Mouse (Mus musculus) MEL (cell line): ENCODE data around the gene Tmem253. TPM values are rescaled to one million over a fixed set of nuclear protein-coding genes. Genes with fewer than 3 reads are reported as not detected.

Experiments
- DNase-seq: peaks from one replicate; pipeline ENCODE4 v3.0.0; 2011; ENCODE audit warnings: low read depth, low spot score
- H3K27ac ChIP-seq: 2 replicates; pipeline ENCODE4 v1.5.1; 2012; ENCODE audit warnings: low read depth, mild to moderate bottlenecking, control low read depth, low read length, moderate library complexity; ENCODE audit not compliant: control insufficient read depth
- H3K27me3 ChIP-seq, 2 experiments: fragments of 150-350 bp in 1 of 2; sonication (generic) in 1 of 2; 2 replicates each; pipeline ENCODE4 v1.6.1; 2012; ENCODE audit warnings: low read length in 2 of 2, mild to moderate bottlenecking in 2 of 2, improper control_type of control experiment in 1 of 2, moderate library complexity in 1 of 2; ENCODE audit not compliant: insufficient read depth in 2 of 2, control insufficient read depth in 1 of 2
- H3K36me3 ChIP-seq, 2 experiments: 2 replicates each; pipeline ENCODE4 v1.6.1; 2012 to 2014; ENCODE audit warnings: low read length in 2 of 2, improper control_type of control experiment in 1 of 2, inconsistent platforms in 1 of 2, mild to moderate bottlenecking in 1 of 2; ENCODE audit not compliant: insufficient read depth in 2 of 2, control insufficient read depth in 1 of 2
- H3K4me1 ChIP-seq, 2 experiments: fragments of 150-350 bp in 1 of 2; sonication (generic) in 1 of 2; 2 replicates each; pipeline ENCODE4 v1.6.1; 2012; ENCODE audit warnings: low read length in 2 of 2, improper control_type of control experiment in 1 of 2, mild to moderate bottlenecking in 1 of 2; ENCODE audit not compliant: insufficient read depth in 2 of 2, control insufficient read depth in 1 of 2
- H3K4me3 ChIP-seq, 2 experiments: fragments of 150-350 bp in 1 of 2; sonication (generic) in 1 of 2; 2 replicates each; pipeline ENCODE4 v1.5.1; 2012; ENCODE audit warnings: low read depth in 2 of 2, low read length in 2 of 2, mild to moderate bottlenecking in 2 of 2, moderate library complexity in 2 of 2, control low read depth in 1 of 2, improper control_type of control experiment in 1 of 2; ENCODE audit not compliant: control insufficient read depth in 1 of 2, insufficient read depth in 1 of 2
- H3K79me2 ChIP-seq: 2 replicates; pipeline ENCODE4 v1.6.1; 2012; ENCODE audit warnings: mild to moderate bottlenecking, low read length, moderate library complexity; ENCODE audit not compliant: control insufficient read depth, poor library complexity, insufficient read depth
- H3K9ac ChIP-seq: 2 replicates; pipeline ENCODE4 v1.6.1; 2012; ENCODE audit warnings: low read depth, mild to moderate bottlenecking, control low read depth, low read length, moderate library complexity; ENCODE audit not compliant: control insufficient read depth, poor library complexity, severe bottlenecking
- H3K9me3 ChIP-seq: fragments of 150-350 bp; sonication (generic); replicated peaks from 2 replicates; pipeline ENCODE4 v1.6.1; 2012; ENCODE audit warnings: mild to moderate bottlenecking, low read length, improper control_type of control experiment, moderate library complexity; ENCODE audit not compliant: insufficient read depth
- E2F4 ChIP-seq: IDR thresholded peaks from 2 replicates; pipeline ENCODE4 v1.6.1; 2011; ENCODE audit warnings: low read depth, low read length, improper control_type of control experiment, borderline replicate concordance
- ELF1 ChIP-seq: IDR thresholded peaks from 2 replicates; pipeline ENCODE4 v1.6.1; 2014; ENCODE audit warnings: low read depth, mild to moderate bottlenecking, inconsistent platforms, low read length, improper control_type of control experiment, moderate library complexity
- JUND ChIP-seq: IDR thresholded peaks from 2 replicates; pipeline ENCODE4 v1.6.1; 2011; ENCODE audit warnings: low read depth, mild to moderate bottlenecking, improper control_type of control experiment, low read length
- KAT2A ChIP-seq: conservative IDR thresholded peaks from 2 replicates; pipeline ENCODE4 v1.6.1; 2012; ENCODE audit warnings: low read depth, low read length, improper control_type of control experiment, inconsistent platforms
- MAZ ChIP-seq: IDR thresholded peaks from 2 replicates; pipeline ENCODE4 v1.6.1; 2012; ENCODE audit warnings: low read depth, mild to moderate bottlenecking, inconsistent platforms, low read length, improper control_type of control experiment
- MXI1 ChIP-seq: IDR thresholded peaks from 2 replicates; pipeline ENCODE4 v1.6.1; 2011; ENCODE audit warnings: mild to moderate bottlenecking, low read depth, low read length, improper control_type of control experiment
- MYC ChIP-seq: IDR thresholded peaks from 2 replicates; pipeline ENCODE4 v1.6.1; 2011; ENCODE audit warnings: low read depth, mild to moderate bottlenecking, low read length, improper control_type of control experiment, moderate library complexity
- NELFE ChIP-seq: IDR thresholded peaks from 2 replicates; pipeline ENCODE4 v1.6.1; 2011; ENCODE audit warnings: low read depth, low read length, improper control_type of control experiment
- POLR2A ChIP-seq, 2 experiments: IDR thresholded peaks; 2 replicates each; pipeline ENCODE4 v1.6.1; 2011 to 2012; ENCODE audit warnings: low read length in 2 of 2, mild to moderate bottlenecking in 2 of 2, control low read depth in 1 of 2, improper control_type of control experiment in 1 of 2, low read depth in 1 of 2, moderate library complexity in 1 of 2; ENCODE audit not compliant: control insufficient read depth in 1 of 2, insufficient read depth in 1 of 2, poor library complexity in 1 of 2
- POLR2AphosphoS5 ChIP-seq: IDR thresholded peaks from 2 replicates; pipeline ENCODE4 v1.6.1; 2012; ENCODE audit warnings: low read depth, borderline replicate concordance, mild to moderate bottlenecking, inconsistent platforms, low read length, moderate library complexity, mixed read lengths
- SMC3 ChIP-seq: IDR thresholded peaks from 2 replicates; pipeline ENCODE4 v1.6.1; 2011; ENCODE audit warnings: low read depth, low read length, improper control_type of control experiment
- UBTF ChIP-seq: IDR thresholded peaks from 2 replicates; pipeline ENCODE4 v1.6.1; 2012; ENCODE audit warnings: low read depth, mild to moderate bottlenecking, inconsistent platforms, low read length, improper control_type of control experiment, moderate library complexity, borderline replicate concordance; ENCODE audit not compliant: insufficient read depth
- USF1 ChIP-seq: IDR thresholded peaks from 2 replicates; pipeline ENCODE4 v1.6.1; 2014; ENCODE audit warnings: low read depth, mild to moderate bottlenecking, inconsistent platforms, low read length, improper control_type of control experiment, moderate library complexity
- ZMIZ1 ChIP-seq: IDR thresholded peaks from 2 replicates; pipeline ENCODE4 v1.6.1; 2012; ENCODE audit warnings: low read depth, mild to moderate bottlenecking, inconsistent platforms, low read length, improper control_type of control experiment, moderate library complexity
- polyA plus RNA-seq, 2 experiments: library from polyadenylated mRNA; stranded (reverse) in 1 of 2; unstranded in 1 of 2; fragments of >175 nt in 1 of 2; fragments of >200 nt in 1 of 2; gene quantifications; 2 replicates each; pipeline versions ENCODE4 v1.2.1 to v1.2.4; 2012; ENCODE audit warnings: low replicate concordance in 2 of 2, low read depth in 1 of 2; ENCODE audit not compliant: insufficient read length in 2 of 2, insufficient read depth in 1 of 2, missing spikeins in 1 of 2
- total RNA-seq: library from RNA; depleted of rRNA; stranded (reverse); fragments of 300-350 nt; gene quantifications from 2 replicates; pipeline ENCODE4 v1.2.3, GENCODE M21; 2012

Gene Tmem253
- total and polyA plus RNA-seq, 3 experiments, result 0.46 to 3.6 TPM; not detected in 1

DNA sequence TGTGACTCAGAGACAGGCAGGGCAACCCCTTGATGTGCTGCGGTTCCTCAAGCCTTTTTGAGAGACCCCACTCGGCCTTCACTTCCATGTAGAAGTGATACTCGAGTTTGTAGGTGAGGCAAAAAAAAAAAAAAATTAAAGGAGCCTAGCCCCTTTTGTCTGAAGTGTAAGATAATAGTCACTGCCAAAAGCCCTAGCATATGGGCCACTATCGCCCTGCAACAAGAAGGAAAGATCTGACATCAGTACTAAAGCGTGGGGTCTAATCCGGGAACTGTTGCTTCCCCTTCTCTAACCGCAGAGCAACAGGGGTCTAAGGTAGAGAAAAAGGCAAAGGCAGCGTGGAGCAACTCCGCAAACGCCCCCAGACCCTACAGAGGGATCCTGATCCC is 31.6 kb upstream of the Tmem253 start (continued):
- TF ChIP-seq UBTF, result no peak

DNA sequence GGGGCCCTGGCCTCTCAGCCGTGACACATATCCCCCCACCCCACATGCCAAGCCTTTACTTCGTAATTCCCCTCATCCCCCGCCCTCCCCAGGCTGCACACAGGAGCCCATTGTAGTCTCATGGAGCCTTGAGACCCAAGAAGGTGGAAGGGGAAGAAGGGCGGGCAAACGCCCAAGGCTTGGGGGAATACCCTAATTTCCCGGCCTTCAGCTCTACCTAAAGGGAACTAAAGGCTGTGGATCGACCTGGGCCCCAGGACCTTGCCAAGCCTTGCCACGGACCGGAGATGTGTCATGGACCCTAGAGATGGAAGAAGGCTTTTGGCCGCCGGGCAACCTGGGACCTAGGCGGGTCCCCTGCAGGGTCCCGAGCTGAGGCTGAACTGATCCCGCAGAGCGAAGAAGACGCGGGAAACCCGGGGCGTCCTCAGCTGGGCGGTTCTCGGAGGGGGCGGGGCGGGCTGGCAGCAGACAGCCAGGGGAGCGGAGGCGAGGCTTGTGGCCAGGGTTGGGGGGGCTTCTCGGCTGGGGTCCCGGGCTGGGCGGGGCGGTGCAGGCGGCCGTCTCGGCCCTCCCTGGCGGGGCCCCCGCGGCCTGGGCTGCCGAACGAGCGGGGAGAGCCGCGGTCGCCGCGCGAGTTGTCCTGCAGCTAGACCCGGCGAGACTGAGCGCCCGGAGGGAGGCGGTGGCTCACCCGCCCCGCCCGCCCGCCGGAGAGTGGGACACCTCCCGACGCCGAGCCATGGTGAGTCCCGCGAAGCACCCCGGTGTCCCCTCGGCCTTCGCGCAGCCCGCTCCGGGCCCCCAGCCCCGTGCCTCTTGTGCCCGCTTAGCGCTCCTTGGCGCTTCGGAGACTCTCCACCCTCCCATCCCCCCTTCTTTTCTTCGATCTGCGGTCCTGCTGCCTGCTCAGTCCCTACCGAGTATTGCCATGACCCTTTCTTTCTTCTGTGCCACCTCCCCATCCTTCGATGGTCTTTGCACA is 30.9 kb upstream of the Tmem253 start, which contains the start of gene Arhgef40:
Gene Arhgef40, plus strand, starts transcription at position 473 of the 985 bp plus-strand sequence.
- Histone ChIP-seq H3K9ac (peak within 1 kb of the TSS; percentile 84), H3K27ac (peak within 1 kb of the TSS; percentile 88), H3K9me3 (no peaks in the 10 kb centered on the region), H3K27me3 (no peaks in the 10 kb centered on the region; a peak in 1 of 4 replicates), H3K4me3 (peak within 1 kb of the TSS; percentile 65 to 82), H3K79me2 (no peaks in the 10 kb centered on the region; the same call in 1 of the 2 replicates), H3K36me3 (peaks cover 0 to 18% of the 10 kb centered on the region in 2 experiments; a peak in 2 of 4 replicates), H3K4me1 (peaks cover 2 to 11% of the 10 kb centered on the region in 2 experiments; a peak in 3 of 4 replicates)
- TF ChIP-seq MYC, result no peak
- TF ChIP-seq SMC3, result no peak
- TF ChIP-seq POLR2A (IDR thresholded peaks at IDR 0.05; ENCODE audit: control insufficient read depth in 1 of 2, insufficient read depth in 1 of 2, low read depth in 1 of 2, low read length in 2 of 2, poor library complexity in 1 of 2), result peak in 1 of 2 experiments; percentile 34; a peak in 2 of 4 replicates
- 0 out of 2 replicates have a peak, but pooled peaks have one; percentile 38 for TF ChIP-seq ZMIZ1
- 0 out of 2 replicates have a peak, but pooled peaks have one; percentile 14 for TF ChIP-seq ELF1
- TF ChIP-seq NELFE, result peak; percentile 39
- TF ChIP-seq E2F4, result 0 out of 2 replicates have a peak, but pooled peaks have one; percentile 24
- TF ChIP-seq USF1, result no peak
- TF ChIP-seq KAT2A, result no peak
- peak; percentile 77 for DNase-seq

DNA sequence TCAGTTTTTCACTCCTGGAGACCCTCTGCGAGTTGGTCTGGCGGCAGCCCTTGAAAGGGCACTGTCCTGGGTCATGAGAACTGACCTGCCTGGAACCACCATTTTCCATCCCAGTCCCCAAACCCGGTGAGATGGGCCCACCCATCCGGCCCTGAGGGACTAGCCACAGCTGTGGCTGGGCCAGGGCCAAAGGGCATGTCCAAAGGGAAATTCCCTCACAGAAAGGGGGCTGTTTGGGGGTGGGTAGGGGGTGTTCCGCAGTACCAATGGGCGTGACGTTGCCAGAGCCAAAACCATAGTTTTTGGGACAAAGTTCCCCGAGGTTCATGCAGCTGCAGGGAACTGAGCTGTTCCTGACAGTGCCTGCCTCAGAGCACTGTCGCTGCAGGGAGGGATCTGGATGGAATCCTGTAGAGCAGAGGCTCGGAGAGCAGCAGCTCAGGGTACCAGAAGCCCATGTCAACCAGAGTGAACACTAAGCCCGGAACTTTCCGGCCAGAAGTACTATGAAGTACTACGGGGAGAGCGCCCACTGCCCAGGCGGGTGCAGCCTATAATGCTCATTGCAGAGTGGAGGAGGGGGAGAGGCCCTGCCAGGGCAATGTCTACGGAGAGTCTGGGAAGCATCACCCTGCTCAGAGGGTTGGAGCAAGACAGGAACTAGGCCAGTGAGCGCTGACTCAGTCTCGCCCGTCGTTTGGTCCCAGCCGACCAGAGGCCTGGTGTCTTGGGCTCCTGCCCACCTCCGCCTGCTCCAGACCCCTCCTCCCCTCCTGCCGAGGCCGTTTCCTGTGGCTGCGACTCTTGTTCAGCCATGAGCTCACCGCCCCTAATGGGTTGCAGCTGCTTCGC is 29.9 kb upstream of the Tmem253 start:
- no peaks in the 10 kb centered on the region; a peak in 1 of 4 replicates for H3K27me3 ChIP-seq
- peak overlapping the region; percentile 65 to 82 for H3K4me3 ChIP-seq
- peak overlapping the region; percentile 84 for H3K9ac ChIP-seq
- TF ChIP-seq MXI1, result peak; percentile 27; the same call in 1 of the 2 replicates
- TF ChIP-seq JUND, result no peak
- peak; percentile 26; the same call in 1 of the 2 replicates for TF ChIP-seq NELFE
- no peak for TF ChIP-seq POLR2AphosphoS5
- peak; percentile 20; the same call in 1 of the 2 replicates for TF ChIP-seq MAZ
- H3K27ac ChIP-seq, result peak overlapping the region; percentile 88
- H3K36me3 ChIP-seq, result peaks cover 0 to 18% of the 10 kb centered on the region in 2 experiments; a peak in 2 of 4 replicates
- peaks cover 2 to 11% of the 10 kb centered on the region in 2 experiments; a peak in 3 of 4 replicates for H3K4me1 ChIP-seq
- DNase-seq, result peak; percentile 77
- H3K9me3 ChIP-seq, result no peaks in the 10 kb centered on the region
- no peaks in the 10 kb centered on the region; the same call in 1 of the 2 replicates for H3K79me2 ChIP-seq
